Mouse (Mus musculus) layer of hippocampus, adult 18-20 months (tissue): ENCODE measurements around the gene Camk2n1. TPM values are rescaled to one million over a fixed set of nuclear protein-coding genes. Genes with fewer than 3 reads are reported as not detected.

Experiments
- DNase-seq, 2 experiments: peaks; one replicate each; pipeline ENCODE4 v3.0.0; 2022; ENCODE audit warnings: low spot score in 2 of 2
- total RNA-seq, 2 experiments: library from RNA; stranded (reverse); gene quantifications; 2 replicates each; pipeline ENCODE4 v1.2.3; 2021

Gene Camk2n1
- total RNA-seq, 2 experiments from 2014 or later: 405 to 413 TPM

DNA sequence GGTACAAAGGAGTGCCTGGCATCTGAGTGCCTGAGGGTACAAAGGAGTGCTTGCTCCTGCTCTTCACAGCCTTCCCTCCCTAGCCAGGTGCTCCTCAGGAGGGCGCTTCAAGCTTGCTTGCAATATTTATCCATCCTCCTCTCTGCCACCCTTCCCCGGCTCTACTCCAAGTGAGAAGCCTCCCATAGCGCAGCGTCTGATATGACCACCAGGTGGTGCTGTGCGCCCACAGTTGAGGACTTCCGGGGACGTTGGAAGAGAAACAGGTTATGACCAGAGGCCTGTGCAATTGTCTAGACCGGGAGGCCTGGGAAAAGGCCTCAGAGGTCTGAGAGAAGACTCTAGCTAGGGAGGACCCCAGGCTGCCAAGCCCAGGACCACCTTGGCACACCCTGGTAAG is 6.7 kb upstream of the Camk2n1 start:
- DNase-seq: peak; percentile 91 to 97

GRCm38 (mm10) chr4:138447827-138448602 is 6.1 kb upstream of the Camk2n1 start:
- peak in 1 of 2 experiments; percentile 53 for DNase-seq

DNA sequence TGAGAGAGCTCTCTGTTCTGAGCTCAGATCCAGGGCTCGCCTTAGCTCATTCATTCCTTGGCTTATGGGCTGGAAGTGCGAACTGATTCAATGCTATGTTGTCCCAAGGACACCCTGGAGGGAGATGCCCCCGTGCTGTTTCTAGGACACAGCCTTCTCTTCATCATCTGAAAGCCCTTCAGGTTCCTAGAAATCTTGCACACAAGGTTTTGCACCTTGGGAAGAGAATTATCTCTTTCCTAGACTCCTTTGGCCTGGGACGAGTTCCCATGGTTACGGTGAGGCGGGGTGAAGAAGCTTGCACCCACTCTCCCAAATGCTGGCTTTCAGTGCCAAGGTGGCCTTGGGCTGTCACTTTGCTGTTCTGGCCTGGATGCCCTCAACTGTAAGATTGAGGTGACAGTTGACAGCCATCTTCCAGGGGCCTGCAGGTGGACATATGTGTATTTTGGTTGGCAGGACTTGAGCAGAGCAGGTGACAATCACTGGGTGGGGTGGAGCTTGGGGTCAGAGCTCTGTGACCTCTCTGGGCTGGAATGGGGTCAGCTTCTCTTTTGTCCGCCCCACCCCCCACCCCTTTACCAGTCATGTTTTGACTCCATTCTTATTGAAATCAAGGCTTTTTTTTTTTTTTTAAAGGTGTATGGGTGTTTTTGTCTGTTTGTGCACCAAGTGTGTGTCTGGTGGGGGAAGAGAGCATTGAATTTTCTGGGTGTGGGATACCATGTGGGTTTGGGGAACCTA is 5.1 kb upstream of the Camk2n1 start:
- no peak for DNase-seq

DNA sequence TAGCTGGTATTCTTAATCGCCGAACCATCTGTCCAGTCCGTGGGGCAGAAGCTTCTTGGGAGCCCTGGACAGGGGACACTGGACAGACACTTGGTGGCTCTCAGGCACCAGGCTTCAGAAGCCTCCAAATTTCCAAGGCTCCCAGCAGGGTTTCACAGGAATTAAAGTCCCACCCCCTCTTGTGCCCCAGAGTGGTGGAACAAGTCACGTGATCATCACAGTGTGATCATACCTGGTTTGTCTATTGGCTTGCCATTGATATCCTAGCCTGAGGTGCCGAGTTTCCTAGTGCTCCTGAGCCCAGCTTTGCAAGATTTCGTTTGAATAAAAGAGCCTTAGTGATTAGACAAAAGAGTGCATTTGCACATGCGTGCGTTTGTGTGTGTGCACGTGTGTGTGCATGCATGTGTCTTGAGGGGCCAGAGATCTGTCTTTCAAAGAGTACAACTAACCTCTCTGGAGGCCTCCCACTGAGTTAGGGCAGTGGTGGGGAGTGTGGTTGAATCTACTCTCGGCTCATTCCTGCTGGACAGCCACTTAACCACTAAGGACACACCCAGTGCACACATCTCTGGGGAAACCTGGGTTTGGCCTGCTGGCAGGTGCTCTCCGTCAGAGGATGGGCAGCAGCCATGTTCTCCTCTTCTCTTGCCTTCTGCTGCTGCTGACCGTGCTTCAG is 4.3 kb upstream of the Camk2n1 start:
- DNase-seq: no peak

DNA sequence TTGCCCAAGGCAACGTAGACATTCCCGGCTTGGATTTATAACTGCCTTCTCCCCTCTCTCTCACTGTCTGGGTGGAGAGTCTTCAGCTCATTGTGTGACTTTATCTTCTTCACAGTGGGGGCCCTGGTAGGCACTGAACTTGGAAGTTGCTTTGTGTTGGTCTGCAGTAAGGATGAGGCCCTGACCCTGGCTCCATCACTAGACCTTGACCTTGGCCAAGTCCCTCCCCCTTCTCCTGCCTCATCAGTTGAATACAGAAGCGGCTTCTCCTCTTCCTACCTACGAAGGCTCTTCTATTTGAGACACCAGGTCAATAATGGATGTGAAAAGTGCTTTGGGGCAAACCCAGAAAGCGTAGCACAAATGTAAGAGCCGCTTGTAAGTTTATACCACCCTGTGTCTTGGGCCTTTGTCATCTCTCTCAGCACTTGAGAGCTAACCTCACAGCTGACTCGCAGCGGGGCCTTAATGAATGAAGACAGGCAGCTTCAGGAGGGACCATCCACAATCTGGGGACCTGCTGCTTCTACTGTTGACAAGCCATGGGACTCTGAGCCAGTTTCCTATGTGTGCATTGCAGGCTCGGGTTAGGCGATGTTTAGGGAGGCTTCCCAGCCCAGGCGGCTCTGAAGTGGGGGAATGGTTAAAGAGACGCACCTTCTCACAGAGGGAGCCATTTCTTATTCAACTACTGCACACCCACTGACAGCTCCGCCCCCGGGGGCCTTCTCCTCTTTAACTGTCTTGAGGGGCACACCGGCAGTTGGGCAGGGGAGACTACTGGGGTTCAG is 1.6 kb upstream of the Camk2n1 start:
- no peak for DNase-seq

GRCm38 (mm10) chr4:138453097-138453752 is 889 bp upstream of the Camk2n1 start:
- no peak for DNase-seq

DNA sequence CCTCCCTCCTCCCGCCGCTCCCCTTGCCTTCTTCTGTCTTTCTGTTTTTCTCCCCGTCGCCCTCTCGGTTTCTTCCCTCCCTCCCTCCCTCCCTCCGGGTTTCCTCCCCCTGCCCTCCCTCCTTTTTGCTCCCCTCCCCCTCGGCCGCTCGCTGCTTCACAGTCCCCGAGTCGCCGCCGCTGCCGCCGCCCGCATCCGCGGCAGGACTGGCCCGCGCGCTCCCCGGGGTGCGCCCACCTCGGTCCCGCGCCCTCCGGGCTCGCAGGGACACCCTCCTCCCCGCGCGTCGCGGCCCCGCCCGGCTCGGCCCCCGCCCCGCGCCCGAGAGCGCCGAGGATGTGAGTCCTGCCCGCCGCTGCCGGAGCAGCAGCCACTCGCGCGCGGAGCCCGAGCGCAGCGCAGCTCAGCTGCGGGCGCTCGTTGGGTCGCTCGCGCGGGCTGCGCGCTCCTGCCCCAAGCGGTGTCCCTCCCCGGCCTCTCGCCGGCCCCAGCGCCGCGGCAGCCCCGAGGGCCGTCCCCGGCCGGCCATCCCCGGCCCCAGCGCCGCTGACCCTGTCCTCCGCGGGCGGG is 542 bp downstream of the Camk2n1 start:
- DNase-seq: peak; percentile 57 to 75

GRCm38 (mm10) chr4:138455141-138455955 is 1.2 kb downstream of the Camk2n1 start:
- DNase-seq: peak in 1 of 2 experiments; percentile 41

DNA sequence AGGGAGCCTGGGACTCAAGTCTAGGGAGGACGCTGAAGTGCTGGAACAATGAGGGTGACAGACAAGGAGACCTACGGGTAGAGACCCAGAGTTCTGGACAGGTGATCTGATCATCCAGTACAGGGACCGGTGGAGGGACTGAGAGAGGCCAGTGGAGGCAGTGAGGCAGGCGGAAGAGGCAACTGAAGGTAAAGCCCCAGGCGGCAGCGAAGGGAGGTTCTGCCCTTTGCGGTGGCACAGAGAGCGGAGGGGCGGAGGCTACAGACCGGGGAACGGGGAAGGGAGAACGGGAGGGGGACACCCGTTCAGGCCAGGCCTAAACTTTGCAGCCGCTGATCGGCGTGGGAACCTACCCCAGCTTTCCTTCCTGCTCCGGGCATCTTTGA is 1.8 kb downstream of the Camk2n1 start:
- DNase-seq: no peak

DNA sequence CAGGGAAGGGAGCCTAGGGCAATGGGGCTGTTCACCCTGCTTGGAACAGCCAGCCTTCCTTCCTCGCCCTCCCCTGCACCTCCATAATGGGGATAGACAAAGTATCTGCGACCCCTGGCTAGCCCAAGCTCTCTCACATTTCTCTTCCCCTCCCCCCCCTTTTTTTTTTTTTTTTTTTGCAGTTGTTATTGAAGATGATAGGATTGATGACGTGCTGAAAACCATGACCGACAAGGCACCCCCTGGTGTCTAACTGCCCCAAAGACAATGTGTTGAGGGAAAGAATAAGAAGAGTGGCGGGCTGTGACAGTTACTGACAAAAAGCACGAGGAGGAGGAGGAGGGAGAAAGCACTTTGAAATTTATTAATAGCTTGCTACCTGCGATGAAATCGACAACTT is 2.4 kb downstream of the Camk2n1 start:
- no peak for DNase-seq

DNA sequence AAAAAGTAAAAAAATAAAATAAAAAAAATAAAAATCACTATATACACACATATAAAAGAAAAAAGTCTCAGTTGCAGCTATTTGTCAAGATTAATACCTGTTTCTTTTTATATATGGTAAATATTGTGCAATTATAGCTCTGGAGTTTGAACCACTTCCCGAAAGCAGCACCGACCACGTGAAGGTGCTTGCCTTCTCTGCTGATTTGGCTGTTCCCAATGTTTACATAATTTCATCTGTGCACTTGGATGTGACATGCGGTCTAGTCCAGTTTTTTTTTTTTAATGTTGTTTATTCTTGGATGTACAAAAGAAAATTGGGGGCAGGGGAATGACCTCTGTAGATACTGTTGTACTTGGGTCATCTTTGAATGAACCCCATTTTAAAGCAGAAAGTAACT is 3.0 kb downstream of the Camk2n1 start:
- DNase-seq: no peak

- DNase-seq: no peak
Observed at GRCm38 (mm10) chr4:138458171-138458570, 4.1 kb downstream of the Camk2n1 start.

GRCm38 (mm10) chr4:138458735-138459440 is 4.8 kb downstream of the Camk2n1 start:
- DNase-seq: no peak

GRCm38 (mm10) chr4:138459775-138460174 is 5.7 kb downstream of the Camk2n1 start:
- no peak for DNase-seq

GRCm38 (mm10) chr4:138460910-138461309 is 6.8 kb downstream of the Camk2n1 start:
- DNase-seq: no peak

DNA sequence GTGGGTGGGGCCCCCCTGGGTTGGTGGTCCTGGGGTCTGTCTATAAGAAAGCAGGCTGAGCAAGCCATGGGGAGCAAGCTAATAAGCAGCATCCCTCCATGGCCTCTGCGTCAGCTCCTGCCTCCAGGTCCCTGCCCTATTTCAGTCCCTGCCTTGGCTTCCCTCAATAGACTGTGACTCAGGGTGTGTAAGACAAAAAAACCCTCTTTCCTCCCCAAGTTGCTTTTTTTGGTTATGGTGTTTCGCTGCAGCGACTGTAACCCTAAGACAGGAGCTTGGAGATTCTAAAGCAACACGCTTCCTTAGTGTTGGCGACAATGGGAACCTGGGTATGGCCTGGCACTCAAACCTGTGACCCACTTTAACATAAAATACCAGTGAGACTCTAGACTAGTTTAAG is 7.4 kb downstream of the Camk2n1 start:
- no peak for DNase-seq

DNA sequence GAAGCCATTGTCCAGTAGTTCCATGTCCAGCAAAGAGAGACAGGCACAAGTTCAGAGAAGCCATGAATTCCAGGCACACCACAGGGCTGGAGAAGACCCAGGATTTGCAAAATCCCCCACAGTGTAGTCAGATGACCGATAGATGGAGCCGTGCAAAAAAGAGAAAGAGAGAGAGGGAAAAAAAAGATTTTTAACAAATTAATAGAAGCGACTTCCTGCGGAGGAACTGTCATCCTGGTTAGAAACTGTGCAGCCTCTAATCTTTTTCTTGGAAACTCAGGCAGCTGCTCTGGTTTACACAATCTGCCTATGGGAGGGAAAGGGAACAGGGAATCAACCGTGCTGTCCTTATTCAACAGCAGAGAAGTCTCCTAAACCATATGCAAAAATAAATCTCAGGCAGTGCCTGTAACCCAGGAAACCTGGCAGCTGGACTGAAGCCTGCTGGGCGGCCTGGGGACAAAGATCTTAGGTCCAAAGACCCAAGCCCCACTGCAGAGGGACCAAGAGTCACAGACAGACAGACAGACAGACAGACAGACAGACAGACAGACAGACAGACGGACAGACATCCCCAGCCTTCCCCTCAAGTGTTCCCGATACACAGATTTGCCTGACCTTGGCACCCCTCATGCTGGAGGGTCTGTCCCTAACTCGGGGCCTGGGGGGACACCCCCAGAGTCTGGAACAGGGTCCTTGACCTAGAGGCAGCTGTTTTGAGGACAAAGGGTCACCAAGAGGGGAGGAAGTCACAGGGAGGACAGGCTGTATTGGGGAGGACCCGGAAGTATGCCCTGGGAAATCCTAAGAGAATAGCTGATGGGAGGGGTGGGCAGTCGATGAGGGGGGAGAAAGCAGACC is 9.1 kb downstream of the Camk2n1 start:
- DNase-seq: peak; percentile 63 to 75
